Mouse (Mus musculus): ENCODE measurements at regions not wholly inside any gene's neighbourhood (a gene's known extent, or its start where the extent isn't known, plus 50 kb on each side); places are given as distances from the start of the nearest gene placed in this dataset.

- H3K4me1 ChIP-seq (replicated peaks) = no peaks in the 10 kb centered on the region
- no peak overlapping the region for H3K4me2 ChIP-seq (replicated peaks)
- no peak overlapping the region for H3K9ac ChIP-seq (replicated peaks)
- H3K9me3 ChIP-seq = no peaks in the 10 kb centered on the region
- whole genome bisulfite sequencing = 90% methylated on average over 4 of the region's 4 CpGs
- H3K36me3 ChIP-seq = no peaks in the 10 kb centered on the region
- no peaks in the 10 kb centered on the region for H3K27me3 ChIP-seq
- H3K4me3 ChIP-seq (replicated peaks) = no peak overlapping the region
- no peak for ATAC-seq
- H3K27ac ChIP-seq = no peak overlapping the region
Measured at GRCm38 (mm10) chr17:4201300-4201699, 505.2 kb upstream of the Nox3 start.

- H3K27ac ChIP-seq = no peak overlapping the region
- ATAC-seq = no peak
- no peak overlapping the region for H3K4me3 ChIP-seq (replicated peaks)
- H3K9ac ChIP-seq (replicated peaks) = no peak overlapping the region
- H3K4me1 ChIP-seq (replicated peaks) = no peaks in the 10 kb centered on the region
- H3K4me2 ChIP-seq (replicated peaks) = no peak overlapping the region
- H3K9me3 ChIP-seq = no peaks in the 10 kb centered on the region
- no peaks in the 10 kb centered on the region for H3K27me3 ChIP-seq
- no peaks in the 10 kb centered on the region for H3K36me3 ChIP-seq
- WGBS = 89% methylated on average over 5 of the region's 5 CpGs
Measured at GRCm38 (mm10) chr17:4208142-4208925, 512.3 kb upstream of the Nox3 start.

GRCm38 (mm10) chr17:4209650-4210049 lies 513.6 kb upstream of the Nox3 start:
- H3K27me3 ChIP-seq = no peaks in the 10 kb centered on the region
- H3K4me3 ChIP-seq (replicated peaks) = no peak overlapping the region
- no peaks in the 10 kb centered on the region for H3K36me3 ChIP-seq
- no peaks in the 10 kb centered on the region for H3K9me3 ChIP-seq
- H3K27ac ChIP-seq = no peak overlapping the region
- no peak overlapping the region for H3K9ac ChIP-seq (replicated peaks)
- H3K4me2 ChIP-seq (replicated peaks) = no peak overlapping the region
- 85% methylated on average over 8 of the region's 8 CpGs for WGBS
- no peak for ATAC-seq
- H3K4me1 ChIP-seq (replicated peaks) = no peaks in the 10 kb centered on the region

- 47% methylated on average over 4 of the region's 4 CpGs for WGBS
- H3K36me3 ChIP-seq = no peaks in the 10 kb centered on the region
- ATAC-seq = no peak
- no peak overlapping the region for H3K4me2 ChIP-seq (replicated peaks)
- H3K4me1 ChIP-seq (replicated peaks) = 0 out of 2 replicates have a peak, but pooled peaks cover 7% of the 10 kb centered on the region
- H3K27ac ChIP-seq = no peak overlapping the region
- no peaks in the 10 kb centered on the region for H3K27me3 ChIP-seq
- H3K4me3 ChIP-seq (replicated peaks) = no peak overlapping the region
- no peaks in the 10 kb centered on the region for H3K9me3 ChIP-seq
- H3K9ac ChIP-seq (replicated peaks) = no peak overlapping the region
Measured at GRCm38 (mm10) chr17:4212586-4212985, 516.5 kb upstream of the Nox3 start.

- H3K27ac ChIP-seq = no peak overlapping the region
Measured at GRCm38 (mm10) chr17:4214970-4215369, 518.9 kb upstream of the Nox3 start.

GRCm38 (mm10) chr17:4216203-4216602 lies 520.1 kb upstream of the Nox3 start:
- no peaks in the 10 kb centered on the region for H3K36me3 ChIP-seq
- no peak for ATAC-seq
- no peak overlapping the region for H3K4me2 ChIP-seq (replicated peaks)
- H3K4me1 ChIP-seq (replicated peaks) = 0 out of 2 replicates have a peak, but pooled peaks cover 11% of the 10 kb centered on the region
- H3K27ac ChIP-seq = no peak overlapping the region
- 45% methylated on average over 4 of the region's 4 CpGs for WGBS
- H3K9ac ChIP-seq (replicated peaks) = no peak overlapping the region
- H3K4me3 ChIP-seq (replicated peaks) = no peak overlapping the region
- H3K9me3 ChIP-seq = no peaks in the 10 kb centered on the region
- H3K27me3 ChIP-seq = no peaks in the 10 kb centered on the region

More at GRCm38 (mm10) chr17:4214970-4215369, 518.9 kb upstream of the Nox3 start:
- Histone ChIP-seq H3K9ac (replicated peaks) (no peak overlapping the region), H3K4me3 (replicated peaks) (no peak overlapping the region), H3K36me3 (no peaks in the 10 kb centered on the region), H3K4me2 (replicated peaks) (no peak overlapping the region), H3K27me3 (no peaks in the 10 kb centered on the region), H3K9me3 (no peaks in the 10 kb centered on the region), H3K4me1 (replicated peaks) (0 out of 2 replicates have a peak, but pooled peaks cover 7% of the 10 kb centered on the region)
- WGBS = 56% methylated on average over 8 of the region's 8 CpGs
- no peak for ATAC-seq

- ATAC-seq = no peak
Measured at GRCm38 (mm10) chr17:4216750-4217149, 520.7 kb upstream of the Nox3 start.

GRCm38 (mm10) chr17:4220661-4221360 lies 524.8 kb upstream of the Nox3 start:
- H3K4me1 ChIP-seq (replicated peaks) = 0 out of 2 replicates have a peak, but pooled peaks cover 11% of the 10 kb centered on the region
- H3K27ac ChIP-seq = no peak overlapping the region
- no peaks in the 10 kb centered on the region for H3K27me3 ChIP-seq
- H3K36me3 ChIP-seq = no peaks in the 10 kb centered on the region
- 77% methylated on average over 12 of the region's 12 CpGs for WGBS
- no peak for ATAC-seq
- H3K9ac ChIP-seq (replicated peaks) = no peak overlapping the region
- H3K9me3 ChIP-seq = no peaks in the 10 kb centered on the region
- H3K4me3 ChIP-seq (replicated peaks) = no peak overlapping the region
- H3K4me2 ChIP-seq (replicated peaks) = no peak overlapping the region

More at GRCm38 (mm10) chr17:4216750-4217149, 520.7 kb upstream of the Nox3 start:
- WGBS = 78% methylated on average over 8 of the region's 8 CpGs
- Histone ChIP-seq H3K36me3 (no peaks in the 10 kb centered on the region), H3K27ac (no peak overlapping the region), H3K4me1 (replicated peaks) (0 out of 2 replicates have a peak, but pooled peaks cover 11% of the 10 kb centered on the region), H3K9ac (replicated peaks) (no peak overlapping the region), H3K9me3 (no peaks in the 10 kb centered on the region), H3K27me3 (no peaks in the 10 kb centered on the region), H3K4me3 (replicated peaks) (no peak overlapping the region), H3K4me2 (replicated peaks) (no peak overlapping the region)

- WGBS = 65% methylated on average over 10 of the region's 10 CpGs
- H3K36me3 ChIP-seq = no peaks in the 10 kb centered on the region
- H3K4me3 ChIP-seq (replicated peaks) = no peak overlapping the region
- H3K4me1 ChIP-seq (replicated peaks) = peaks cover 9% of the 10 kb centered on the region; the same call in 1 of the 2 replicates
- H3K9me3 ChIP-seq = no peaks in the 10 kb centered on the region
- no peak overlapping the region for H3K4me2 ChIP-seq (replicated peaks)
- H3K27ac ChIP-seq = 0 out of 2 replicates have a peak overlapping the region, but pooled peaks have one; percentile 10
- ATAC-seq = 0 out of 2 replicates have a peak, but pooled peaks have one; percentile 17
- H3K9ac ChIP-seq (replicated peaks) = no peak overlapping the region
- H3K27me3 ChIP-seq = no peaks in the 10 kb centered on the region
Measured at GRCm38 (mm10) chr17:4227889-4228288, 531.8 kb upstream of the Nox3 start.

- 48% methylated on average over 2 of the region's 2 CpGs for WGBS
Measured at GRCm38 (mm10) chr17:4229969-4230368, 533.9 kb upstream of the Nox3 start.

GRCm38 (mm10) chr17:4250476-4250875 lies 554.4 kb upstream of the Nox3 start:
- no peak for ATAC-seq
- Histone ChIP-seq H3K9me3 (no peaks in the 10 kb centered on the region), H3K27ac (no peak overlapping the region), H3K4me2 (replicated peaks) (no peak overlapping the region), H3K4me1 (replicated peaks) (no peaks in the 10 kb centered on the region), H3K9ac (replicated peaks) (no peak overlapping the region), H3K36me3 (no peaks in the 10 kb centered on the region), H3K4me3 (replicated peaks) (no peak overlapping the region), H3K27me3 (no peaks in the 10 kb centered on the region)
- 85% methylated on average over 2 of the region's 2 CpGs for WGBS

More at GRCm38 (mm10) chr17:4229969-4230368, 533.9 kb upstream of the Nox3 start:
- Histone ChIP-seq H3K9ac (replicated peaks) (no peak overlapping the region), H3K4me2 (replicated peaks) (no peak overlapping the region), H3K36me3 (no peaks in the 10 kb centered on the region), H3K27me3 (no peaks in the 10 kb centered on the region), H3K9me3 (no peaks in the 10 kb centered on the region), H3K4me1 (replicated peaks) (peaks cover 9% of the 10 kb centered on the region; the same call in 1 of the 2 replicates), H3K27ac (no peak overlapping the region), H3K4me3 (replicated peaks) (no peak overlapping the region)
- no peak for ATAC-seq

GRCm38 (mm10) chr17:4265471-4265870 lies 569.4 kb upstream of the Nox3 start:
- Histone ChIP-seq H3K27me3 (no peaks in the 10 kb centered on the region), H3K36me3 (no peaks in the 10 kb centered on the region), H3K4me2 (replicated peaks) (no peak overlapping the region), H3K4me1 (replicated peaks) (peaks cover 28% of the 10 kb centered on the region), H3K9me3 (no peaks in the 10 kb centered on the region), H3K4me3 (replicated peaks) (no peak overlapping the region), H3K27ac (no peak overlapping the region), H3K9ac (replicated peaks) (no peak overlapping the region)
- 55% methylated on average over 6 of the region's 6 CpGs for WGBS
- ATAC-seq = no peak

Measured in midbrain, embryonic 13.5 days (tissue).